Mouse (Mus musculus) kidney, embryonic 16.5 days (tissue): ENCODE measurements around the gene Ssh3. TPM values are rescaled to one million over a fixed set of nuclear protein-coding genes. Genes with fewer than 3 reads are reported as not detected.

Experiments used
- ATAC-seq: fragments of 200-750 bp; cut with Nextera tagmentation; 2 replicates; pipeline ENCODE4 v1.8.0; 2017; ENCODE audit warnings: moderate TSS enrichment; ENCODE audit not compliant: low FRiP score, low TSS enrichment
- H3K27ac ChIP-seq: fragments of 300-500 bp; sonication (generic); 2 replicates; pipeline ENCODE4 v1.5.1; 2014; ENCODE audit warnings: low read length
- H3K27me3 ChIP-seq: fragments of 300-500 bp; sonication (generic); 2 replicates; pipeline ENCODE4 v1.6.1; 2014; ENCODE audit warnings: low read length, control low read depth, mixed read lengths; ENCODE audit not compliant: insufficient read depth
- H3K36me3 ChIP-seq: fragments of 300-500 bp; sonication (generic); 2 replicates; pipeline ENCODE4 v1.6.1; 2014; ENCODE audit warnings: low read length, control low read depth, mixed read lengths; ENCODE audit not compliant: insufficient read depth
- H3K4me1 ChIP-seq: fragments of 300-500 bp; sonication (generic); 2 replicates; pipeline ENCODE4 v1.6.1; 2014; ENCODE audit warnings: low read length, control low read depth, mixed read lengths; ENCODE audit not compliant: insufficient read depth
- H3K4me2 ChIP-seq: fragments of 300-500 bp; sonication (generic); replicated peaks from 2 replicates; pipeline ENCODE4 v1.6.1; 2014; ENCODE audit warnings: low read depth, low read length
- H3K4me3 ChIP-seq: fragments of 300-500 bp; sonication (generic); 2 replicates; pipeline ENCODE4 v1.5.1; 2014; ENCODE audit warnings: mild to moderate bottlenecking, low read length
- H3K9ac ChIP-seq: fragments of 300-500 bp; sonication (generic); replicated peaks from 2 replicates; pipeline ENCODE4 v1.6.1; 2014; ENCODE audit warnings: low read length
- H3K9me3 ChIP-seq: fragments of 300-500 bp; sonication (generic); 2 replicates; pipeline ENCODE4 v1.6.1; 2016; ENCODE audit warnings: low read length, control low read depth
- WGBS: fragments of 180-500 bp; shearing (Covaris S2); extraction: QIAGEN DNeasy Blood & Tissue Kit; methylation state at CpG from one replicate; pipeline ENCODE4 v1.1.7; 2014; 5-methylcytosine and 5-hydroxymethylcytosine counted together
- polyA plus RNA-seq: library from polyadenylated mRNA; unstranded; fragments of >200 nt; fragmentation: Nextera tagmentation; extraction: Ambion mirVana; gene quantifications from 2 replicates; pipeline ENCODE4 v1.2.1, GENCODE M21; 2015

Gene Ssh3
- polyA plus RNA-seq, 1 experiment from 2014 or later = 22.9 TPM

GRCm38 (mm10) chr19:4270972-4271371 lies 2.0 kb upstream of the Ssh3 start:
- no peak overlapping the region for H3K4me2 ChIP-seq
- no peaks in the 10 kb centered on the region for H3K27me3 ChIP-seq
- no peak overlapping the region for H3K27ac ChIP-seq
- peaks cover 7% of the 10 kb centered on the region; the same call in 1 of the 2 replicates for H3K4me1 ChIP-seq
- peaks cover 4% of the 10 kb centered on the region; the same call in 1 of the 2 replicates for H3K9me3 ChIP-seq
- ATAC-seq = no peak
- H3K36me3 ChIP-seq = no peaks in the 10 kb centered on the region
- no peak overlapping the region for H3K4me3 ChIP-seq
- 92% methylated on average over 11 of the region's 11 CpGs for WGBS
- H3K9ac ChIP-seq = no peak overlapping the region

GRCm38 (mm10) chr19:4270187-4270586 lies 1.2 kb upstream of the Ssh3 start:
- Histone ChIP-seq H3K4me1 (peaks cover 7% of the 10 kb centered on the region; the same call in 1 of the 2 replicates), H3K4me2 (no peak overlapping the region), H3K27me3 (no peaks in the 10 kb centered on the region), H3K9ac (no peak overlapping the region), H3K27ac (no peak overlapping the region), H3K36me3 (no peaks in the 10 kb centered on the region), H3K4me3 (no peak overlapping the region), H3K9me3 (no peaks in the 10 kb centered on the region)
- no peak for ATAC-seq
- WGBS = 71% methylated on average over 6 of the region's 6 CpGs

- no peak overlapping the region for H3K27ac ChIP-seq
- ATAC-seq = no peak
- no peak overlapping the region for H3K9ac ChIP-seq
- WGBS = 66% methylated on average over 4 of the region's 4 CpGs
- no peak overlapping the region for H3K4me2 ChIP-seq
- H3K4me1 ChIP-seq = peaks cover 7% of the 10 kb centered on the region; the same call in 1 of the 2 replicates
- H3K4me3 ChIP-seq = no peak overlapping the region
- H3K9me3 ChIP-seq = no peaks in the 10 kb centered on the region
- H3K27me3 ChIP-seq = no peaks in the 10 kb centered on the region
- H3K36me3 ChIP-seq = no peaks in the 10 kb centered on the region; the same call in 1 of the 2 replicates
These were observed 3.0 kb downstream of the Ssh3 start for GRCm38 (mm10) chr19:4265956-4266355.

GRCm38 (mm10) chr19:4264171-4264780 lies 4.7 kb downstream of the Ssh3 start:
- WGBS = 94% methylated on average over 6 of the region's 6 CpGs
- Histone ChIP-seq H3K27ac (no peak overlapping the region), H3K27me3 (no peaks in the 10 kb centered on the region), H3K4me1 (peaks cover 7% of the 10 kb centered on the region; the same call in 1 of the 2 replicates), H3K4me2 (no peak overlapping the region), H3K36me3 (no peaks in the 10 kb centered on the region; the same call in 1 of the 2 replicates), H3K9me3 (no peaks in the 10 kb centered on the region), H3K4me3 (no peak overlapping the region), H3K9ac (no peak overlapping the region)
- ATAC-seq = no peak

- H3K9me3 ChIP-seq = no peaks in the 10 kb centered on the region
- no peaks in the 10 kb centered on the region; the same call in 1 of the 2 replicates for H3K36me3 ChIP-seq
- H3K4me2 ChIP-seq = no peak overlapping the region
- H3K4me3 ChIP-seq = no peak overlapping the region
- WGBS = 69% methylated on average over 14 of the region's 14 CpGs
- no peak for ATAC-seq
- 0 out of 2 replicates have a peak, but pooled peaks cover 7% of the 10 kb centered on the region for H3K4me1 ChIP-seq
- no peak overlapping the region for H3K27ac ChIP-seq
- no peaks in the 10 kb centered on the region for H3K27me3 ChIP-seq
- H3K9ac ChIP-seq = no peak overlapping the region
These were observed 5.3 kb downstream of the Ssh3 start for GRCm38 (mm10) chr19:4263702-4264101.

- no peak overlapping the region for H3K27ac ChIP-seq
- no peak overlapping the region for H3K4me2 ChIP-seq
- H3K4me1 ChIP-seq = peaks cover 5% of the 10 kb centered on the region; the same call in 1 of the 2 replicates
- H3K36me3 ChIP-seq = no peaks in the 10 kb centered on the region; the same call in 1 of the 2 replicates
- no peak overlapping the region for H3K9ac ChIP-seq
- H3K4me3 ChIP-seq = no peak overlapping the region
- H3K9me3 ChIP-seq = no peaks in the 10 kb centered on the region
- 70% methylated on average over 6 of the region's 6 CpGs for WGBS
- no peak for ATAC-seq
- H3K27me3 ChIP-seq = no peaks in the 10 kb centered on the region
These were observed 6.2 kb downstream of the Ssh3 start for GRCm38 (mm10) chr19:4262756-4263155.

- no peak overlapping the region for H3K9ac ChIP-seq
- WGBS = 60% methylated on average over 8 of the region's 8 CpGs
- peaks cover 14% of the 10 kb centered on the region; the same call in 1 of the 2 replicates for H3K4me1 ChIP-seq
- no peak overlapping the region for H3K27ac ChIP-seq
- ATAC-seq = no peak
- no peak overlapping the region for H3K4me3 ChIP-seq
- H3K9me3 ChIP-seq = no peaks in the 10 kb centered on the region
- no peaks in the 10 kb centered on the region; the same call in 1 of the 2 replicates for H3K36me3 ChIP-seq
- no peaks in the 10 kb centered on the region for H3K27me3 ChIP-seq
- H3K4me2 ChIP-seq = no peak overlapping the region
These were observed 7.8 kb downstream of the Ssh3 start for GRCm38 (mm10) chr19:4261038-4261698.

- H3K4me3 ChIP-seq = peak overlapping the region; percentile 76
- H3K9ac ChIP-seq = peak overlapping the region; percentile 74
- H3K9me3 ChIP-seq = no peaks in the 10 kb centered on the region
- no peaks in the 10 kb centered on the region for H3K27me3 ChIP-seq
- WGBS = 19% methylated on average over 12 of the region's 12 CpGs
- H3K27ac ChIP-seq = 0 out of 2 replicates have a peak overlapping the region, but pooled peaks have one; percentile 27
- no peaks in the 10 kb centered on the region for H3K36me3 ChIP-seq
- H3K4me2 ChIP-seq = peak overlapping the region; percentile 94
- peaks cover 14% of the 10 kb centered on the region; the same call in 1 of the 2 replicates for H3K4me1 ChIP-seq
- ATAC-seq = peak; percentile 17; the same call in 1 of the 2 replicates
These were observed 11.1 kb downstream of the Ssh3 start for GRCm38 (mm10) chr19:4257897-4258252.

GRCm38 (mm10) chr19:4257216-4257896 lies 11.6 kb downstream of the Ssh3 start:
- WGBS = under 1% methylated on average over 41 of the region's 41 CpGs
- Histone ChIP-seq H3K27me3 (no peaks in the 10 kb centered on the region), H3K4me3 (peak overlapping the region; percentile 76), H3K4me2 (peak overlapping the region; percentile 94), H3K9me3 (no peaks in the 10 kb centered on the region), H3K27ac (0 out of 2 replicates have a peak overlapping the region, but pooled peaks have one; percentile 27), H3K9ac (peak overlapping the region; percentile 74), H3K36me3 (no peaks in the 10 kb centered on the region), H3K4me1 (peaks cover 14% of the 10 kb centered on the region; the same call in 1 of the 2 replicates)
- peak; percentile 95 for ATAC-seq
